Mouse (Mus musculus): ENCODE measurements around the gene Amy2a2.
"Not testable (repeated sequence)": the region's sequence is repeated elsewhere in the genome, so short reads cannot be mapped to it uniquely, and the experiment has no call there.

Gene Amy2a2

DNA sequence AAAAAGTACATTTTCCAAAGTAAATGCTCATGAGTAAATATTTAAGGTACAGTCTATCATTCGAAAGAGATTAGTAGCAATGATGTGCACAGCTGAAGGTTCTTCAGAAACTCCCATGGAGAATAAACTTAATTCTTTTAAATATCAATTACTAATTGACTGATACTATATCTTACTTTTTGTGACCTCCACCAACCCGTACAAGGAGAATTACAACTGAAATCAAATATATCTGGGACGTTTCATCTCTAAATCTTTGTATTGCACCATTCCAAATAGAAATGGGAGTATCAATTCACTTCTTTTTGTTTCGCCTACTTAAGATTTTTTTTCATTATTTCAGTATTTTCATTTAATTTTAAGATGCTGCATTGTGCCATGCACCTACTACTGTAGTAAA, at the start of gene Amy2a2:
Gene Amy2a2 (minus strand): TSS at position 101 of the 400 bp plus-strand sequence.
- not testable (repeated sequence) for DNase-seq (ENCODE audit: low spot score)

GRCm38 (mm10) chr3:113345484-113345883, 11.0 kb downstream of the Amy2a2 start:
- DNase-seq (ENCODE audit: low spot score), result not testable (repeated sequence)

DNA sequence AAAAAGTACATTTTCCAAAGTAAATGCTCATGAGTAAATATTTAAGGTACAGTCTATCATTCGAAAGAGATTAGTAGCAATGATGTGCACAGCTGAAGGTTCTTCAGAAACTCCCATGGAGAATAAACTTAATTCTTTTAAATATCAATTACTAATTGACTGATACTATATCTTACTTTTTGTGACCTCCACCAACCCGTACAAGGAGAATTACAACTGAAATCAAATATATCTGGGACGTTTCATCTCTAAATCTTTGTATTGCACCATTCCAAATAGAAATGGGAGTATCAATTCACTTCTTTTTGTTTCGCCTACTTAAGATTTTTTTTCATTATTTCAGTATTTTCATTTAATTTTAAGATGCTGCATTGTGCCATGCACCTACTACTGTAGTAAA, 32.5 kb downstream of the Amy2a2 start, which contains the start of gene Amy2a3:
Gene Amy2a3 (minus strand): TSS at position 101 of the 400 bp plus-strand sequence.
- not testable (repeated sequence) for DNase-seq (ENCODE audit: low spot score)

- not testable (repeated sequence) for DNase-seq (ENCODE audit: low spot score)
These were observed 43.5 kb downstream of the Amy2a2 start for GRCm38 (mm10) chr3:113312937-113313336.

All from layer of hippocampus, adult 9-10 months (tissue).